Mouse (Mus musculus): ENCODE results near the gene Banf2.

Banf2 gene

GRCm38 (mm10) chr2:144025361-144025760, 7.5 kb upstream of the Banf2 start:
- DNase-seq (ENCODE audit: low read depth, low spot score) = no peak

DNA sequence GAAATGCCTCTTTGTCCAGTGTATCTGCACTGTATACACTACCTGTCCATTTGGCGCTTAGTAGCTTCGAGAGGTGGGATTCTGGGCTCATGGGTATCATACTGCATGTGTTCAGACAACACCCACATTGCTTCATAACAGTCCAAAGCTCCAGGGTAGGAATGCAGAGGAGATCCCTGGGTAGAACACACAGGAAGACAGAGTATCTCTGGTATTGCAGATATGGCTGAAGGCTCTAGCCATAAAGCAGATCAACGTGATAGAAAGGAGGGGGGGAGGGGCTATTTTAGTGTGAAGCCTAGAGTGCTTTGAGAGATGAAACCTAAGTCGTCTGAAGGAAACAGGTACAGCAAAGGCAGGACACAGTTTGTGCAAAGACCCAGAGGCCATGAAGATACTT, 6.4 kb upstream of the Banf2 start:
- no peak for DNase-seq (ENCODE audit: low read depth, low spot score)

- no peak for DNase-seq (ENCODE audit: low read depth, low spot score)
Observed at GRCm38 (mm10) chr2:144030791-144031190, 2.1 kb upstream of the Banf2 start.

GRCm38 (mm10) chr2:144044726-144045125, 11.9 kb downstream of the Banf2 start:
- DNase-seq (ENCODE audit: low read depth, low spot score) = peak; percentile 15

GRCm38 (mm10) chr2:144045756-144046560, 13.1 kb downstream of the Banf2 start:
- no peak for DNase-seq (ENCODE audit: low read depth, low spot score)

- DNase-seq (ENCODE audit: low read depth, low spot score) = no peak
Observed at GRCm38 (mm10) chr2:144046916-144047315, 14.1 kb downstream of the Banf2 start.

DNA sequence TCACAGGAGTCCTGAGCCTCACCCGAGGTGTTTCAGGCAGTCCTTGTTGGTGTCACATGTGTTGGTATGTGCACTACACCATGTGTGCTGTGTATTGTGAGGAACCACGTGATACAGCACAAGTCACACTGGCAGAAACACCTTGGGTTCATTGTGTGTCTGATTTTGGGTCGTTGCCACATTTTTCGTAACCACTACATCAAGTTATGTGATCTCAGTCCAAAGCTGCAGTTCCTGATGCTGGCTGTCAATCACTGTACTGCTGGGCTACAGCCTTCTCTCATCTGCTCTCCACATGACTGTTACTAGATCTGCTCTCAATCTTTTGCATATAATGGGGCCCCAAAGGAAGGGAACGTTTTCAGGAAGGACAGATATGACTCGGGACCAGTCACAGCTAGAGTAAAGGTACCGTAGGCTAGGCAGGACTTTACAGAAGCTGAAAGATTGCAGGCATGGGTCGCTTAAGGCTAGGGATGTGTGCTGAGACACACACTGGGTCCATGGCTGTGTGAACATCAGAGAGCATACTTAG, 17.4 kb downstream of the Banf2 start:
- peak; percentile 56 for DNase-seq (ENCODE audit: low read depth, low spot score)

GRCm38 (mm10) chr2:144050861-144051260, 18.0 kb downstream of the Banf2 start:
- no peak for DNase-seq (ENCODE audit: low read depth, low spot score)

DNA sequence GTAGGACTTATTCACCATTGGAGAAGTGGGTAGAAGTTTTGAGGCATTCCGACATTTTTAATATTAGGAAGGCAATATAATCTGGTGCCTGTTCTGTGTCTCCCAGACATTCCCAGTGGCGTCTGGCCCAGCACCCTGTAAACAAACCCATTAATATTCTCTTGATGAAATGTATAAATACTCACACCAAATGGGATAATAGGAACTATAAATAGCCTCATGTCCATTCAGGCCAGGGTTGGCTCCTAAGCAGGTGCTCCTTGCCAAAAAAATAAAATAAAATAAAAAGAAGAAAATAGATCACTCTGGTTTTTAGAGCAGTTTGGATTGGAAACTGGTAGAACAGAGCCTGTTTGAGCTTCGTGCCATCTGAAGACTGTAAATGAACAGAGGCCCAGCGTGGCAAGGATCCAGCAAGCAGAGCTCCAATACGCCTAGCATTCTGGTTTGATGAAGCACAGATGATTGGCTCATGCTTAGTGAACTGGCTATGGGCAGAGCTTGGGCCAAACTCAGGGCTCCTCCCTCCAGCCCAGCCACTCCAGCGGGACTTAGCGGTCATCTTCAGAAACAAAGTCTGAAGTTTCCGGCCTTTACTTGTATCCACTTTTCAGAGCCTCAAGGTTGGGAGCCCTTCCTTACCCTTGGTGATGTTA, 19.7 kb downstream of the Banf2 start:
- no peak for DNase-seq (ENCODE audit: low read depth, low spot score)

DNA sequence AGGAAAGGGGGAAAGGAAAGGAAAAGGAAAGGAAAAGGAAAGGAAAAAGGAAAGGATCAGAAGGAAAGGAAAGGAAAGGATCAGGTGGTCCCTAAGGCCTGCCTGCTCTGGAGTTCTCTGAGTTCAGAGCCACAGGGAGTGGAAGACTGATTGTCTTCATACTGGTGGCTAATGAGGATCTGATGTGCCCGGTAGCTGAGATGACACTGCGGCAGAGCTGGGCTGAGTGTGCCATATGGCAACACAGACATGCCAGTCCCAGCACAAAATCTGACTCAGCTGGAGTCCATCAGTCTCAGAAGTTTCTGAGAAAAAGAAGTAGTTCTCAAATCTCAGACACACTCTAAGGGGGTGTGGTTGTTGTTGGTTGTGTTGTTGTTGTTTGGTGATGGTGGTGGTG, 24.9 kb downstream of the Banf2 start:
- no peak for DNase-seq (ENCODE audit: low read depth, low spot score)

GRCm38 (mm10) chr2:144061701-144062100, 28.8 kb downstream of the Banf2 start:
- no peak for DNase-seq (ENCODE audit: low read depth, low spot score)

- DNase-seq (ENCODE audit: low read depth, low spot score) = no peak
Observed at GRCm38 (mm10) chr2:144065499-144065898, 32.6 kb downstream of the Banf2 start.

DNA sequence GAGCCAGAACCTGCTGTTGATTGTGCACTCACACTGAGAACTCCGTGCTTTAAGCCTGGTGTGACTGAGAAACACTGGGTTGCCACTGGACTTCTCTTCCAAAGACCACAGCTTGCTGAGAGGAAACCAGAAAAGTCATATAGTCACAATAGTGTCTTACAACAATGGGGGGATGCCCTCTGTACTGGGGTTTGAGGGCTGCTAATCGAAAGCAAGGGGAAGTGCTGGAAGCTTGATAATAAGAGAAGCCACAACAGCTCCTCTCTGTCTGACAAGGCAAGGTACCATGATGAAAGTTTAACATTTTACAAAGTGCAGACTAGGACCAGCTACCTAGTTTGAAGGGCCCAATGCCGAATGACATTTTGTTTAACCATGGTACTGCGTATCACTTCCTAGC, 36.8 kb downstream of the Banf2 start:
- no peak for DNase-seq (ENCODE audit: low read depth, low spot score)

- DNase-seq (ENCODE audit: low read depth, low spot score) = peak; percentile 54
Observed at GRCm38 (mm10) chr2:144070479-144070878, 37.6 kb downstream of the Banf2 start.

DNA sequence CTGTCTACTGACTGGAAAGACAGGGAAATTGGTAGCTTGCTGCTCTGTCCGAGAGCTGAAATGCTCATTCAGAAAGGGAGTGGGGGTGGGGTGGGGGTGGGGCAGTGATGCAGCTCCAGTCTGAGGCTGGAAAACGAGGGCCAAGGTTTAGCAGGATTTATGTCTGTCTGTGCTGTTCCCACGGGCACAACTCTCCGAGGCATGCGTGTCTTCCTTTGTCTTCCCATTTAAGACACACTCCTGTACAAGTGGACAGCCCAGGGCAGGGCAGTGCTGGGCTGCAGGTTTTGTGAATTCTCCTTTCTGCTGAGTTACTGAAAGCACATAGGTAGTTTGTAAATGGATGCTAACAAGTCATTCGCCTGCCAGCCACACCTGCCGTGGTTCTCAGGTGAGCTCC, 39.8 kb downstream of the Banf2 start:
- no peak for DNase-seq (ENCODE audit: low read depth, low spot score)

DNA sequence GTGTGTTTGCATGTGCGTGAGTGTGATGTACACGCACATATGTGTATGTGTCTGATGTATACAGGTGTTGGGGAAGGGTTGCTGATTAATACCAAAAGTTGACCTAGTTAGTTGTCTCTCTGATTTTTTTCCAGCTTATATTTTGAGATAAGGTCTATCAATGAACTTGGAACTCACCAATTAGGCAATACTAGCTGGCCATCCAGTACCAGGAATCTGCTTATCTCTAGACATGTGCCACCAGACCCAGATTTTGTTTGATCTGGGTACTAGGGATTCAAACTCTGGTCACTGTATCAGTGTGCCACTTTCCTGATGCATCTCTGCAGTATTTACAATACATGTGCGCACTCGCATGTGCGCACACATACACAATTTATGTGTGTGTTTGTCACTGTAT, 41.2 kb downstream of the Banf2 start:
- no peak for DNase-seq (ENCODE audit: low read depth, low spot score)

DNA sequence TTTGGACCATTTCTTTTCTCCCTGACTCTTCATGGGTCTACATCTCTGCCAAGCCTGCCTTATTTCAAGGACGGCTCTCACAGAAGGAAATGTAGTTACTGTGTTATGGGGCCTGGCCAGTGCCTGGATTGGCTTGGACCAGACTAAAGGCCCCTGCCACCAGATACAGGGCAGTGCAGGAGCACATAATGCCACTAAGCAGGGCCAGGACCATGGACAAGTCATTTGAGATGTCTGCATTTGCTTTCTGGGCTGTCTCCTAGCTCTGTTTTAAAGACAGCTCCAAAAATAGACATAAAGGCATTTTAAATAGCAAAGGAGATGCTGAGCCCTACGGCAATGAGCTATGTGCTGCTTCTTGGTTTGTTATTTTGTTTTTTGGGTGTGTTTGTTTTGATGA, 43.8 kb downstream of the Banf2 start:
- peak; percentile 46 for DNase-seq (ENCODE audit: low read depth, low spot score)

DNA sequence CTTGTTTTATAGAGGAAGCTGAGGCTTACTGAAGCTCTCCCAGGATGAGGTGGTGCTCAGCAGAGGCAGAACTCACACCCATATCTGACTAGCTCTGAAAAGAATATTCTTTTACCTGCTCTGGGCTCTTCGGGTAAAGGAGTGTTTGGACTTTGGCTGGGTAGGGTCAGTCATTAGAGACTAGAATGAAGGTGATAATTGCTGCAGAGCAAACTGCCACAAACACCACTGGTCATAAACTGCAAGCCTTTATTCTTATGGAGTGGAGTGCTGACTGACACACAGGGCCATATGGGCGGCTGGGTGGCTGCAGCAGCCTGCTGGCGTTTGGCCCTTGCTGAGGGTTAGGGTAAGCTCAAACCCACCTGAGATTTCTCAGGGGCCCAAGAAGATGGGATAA, 46.0 kb downstream of the Banf2 start:
- no peak for DNase-seq (ENCODE audit: low read depth, low spot score)

DNA sequence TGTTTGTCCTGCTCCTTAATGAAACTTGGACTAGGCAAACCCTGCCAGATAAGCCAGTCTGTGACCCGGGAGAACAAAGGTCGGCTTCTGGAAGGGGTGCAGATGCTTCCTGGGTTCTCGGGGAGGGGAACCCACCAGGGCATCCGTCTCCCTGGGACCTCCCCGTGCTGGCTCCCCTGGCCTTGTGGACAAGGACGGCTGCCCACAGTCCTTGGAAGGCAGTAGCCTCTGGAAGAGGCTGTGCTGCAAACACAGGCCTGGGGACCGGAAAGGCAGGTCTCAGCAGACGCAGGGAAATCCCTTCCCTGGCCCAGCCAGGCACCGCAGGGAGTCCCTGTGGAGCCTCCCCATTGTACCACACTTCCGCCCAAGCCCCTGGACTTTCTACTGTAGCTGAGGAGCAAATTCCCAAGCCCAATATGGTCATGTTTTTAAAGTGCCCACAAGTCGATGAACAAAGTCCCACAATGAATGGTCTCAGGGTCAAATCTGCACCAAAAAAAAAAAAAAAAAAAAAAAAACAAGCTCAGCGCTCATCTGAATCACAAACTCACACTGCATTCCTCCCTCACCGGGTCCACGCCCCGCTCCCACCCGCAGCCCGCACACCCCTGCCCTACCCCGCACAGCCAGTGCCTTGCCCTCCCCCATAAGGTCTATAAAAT, 53.5 kb downstream of the Banf2 start:
- DNase-seq (ENCODE audit: low read depth, low spot score) = no peak

- no peak for DNase-seq (ENCODE audit: low read depth, low spot score)
Observed at GRCm38 (mm10) chr2:144087899-144088584, 55.2 kb downstream of the Banf2 start.

DNA sequence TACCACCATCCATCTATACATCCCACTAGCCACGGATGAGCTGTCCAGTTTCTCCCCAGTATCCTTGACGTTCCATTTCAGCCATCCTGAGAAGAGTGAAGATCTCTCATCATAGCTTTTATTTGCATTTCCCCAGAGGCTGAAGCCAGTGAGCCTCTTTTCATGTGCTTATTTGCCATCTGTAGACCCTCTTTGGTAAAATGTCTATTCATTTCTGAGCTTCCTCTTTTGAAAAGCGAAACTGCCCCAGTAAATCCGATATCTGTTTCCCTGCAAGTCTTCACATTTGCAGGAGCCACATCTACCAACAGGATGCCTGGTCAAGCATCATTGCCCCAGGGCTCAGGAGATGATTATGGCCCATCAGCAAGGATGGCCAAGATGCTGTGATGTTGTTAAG, 59.9 kb downstream of the Banf2 start:
- DNase-seq (ENCODE audit: low read depth, low spot score) = no peak

DNA sequence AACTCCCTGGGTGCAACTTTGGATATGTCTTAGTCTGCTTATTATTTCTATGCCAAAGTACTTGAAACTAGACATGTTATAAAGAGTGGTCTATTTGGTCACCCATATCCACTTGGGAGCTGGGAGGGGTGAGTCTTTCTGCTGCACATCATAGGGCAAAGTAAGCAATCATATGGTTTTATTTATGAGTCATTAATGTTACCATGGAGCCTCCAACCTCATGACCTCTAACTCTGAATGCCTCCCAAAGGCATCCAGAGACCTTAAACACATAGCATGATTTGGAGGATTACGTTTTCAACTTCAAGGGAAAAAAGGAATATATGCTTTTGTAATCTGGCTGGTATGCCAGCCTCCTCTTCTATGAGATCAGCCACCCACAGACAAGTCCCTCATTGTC, 61.9 kb downstream of the Banf2 start:
- peak; percentile 78 for DNase-seq (ENCODE audit: low read depth, low spot score)

All from 3T3-L1 (cell line).